Mouse (Mus musculus) splenic B cell, adult 2 months (primary cell): ENCODE data around the gene Dab1.

Source experiments
- DNase-seq: peaks from one replicate; pipeline ENCODE4 v3.0.0-alpha.2; 2011; ENCODE audit warnings: low read depth, low spot score
- H3K27me3 ChIP-seq: 2 replicates; pipeline ENCODE4 v1.6.1; 2012; ENCODE audit warnings: mild to moderate bottlenecking, low read length, moderate library complexity, mixed read lengths; ENCODE audit not compliant: control insufficient read depth, poor library complexity, insufficient read depth, severe bottlenecking
- H3K36me3 ChIP-seq: 2 replicates; pipeline ENCODE4 v1.6.1; 2012; ENCODE audit warnings: mild to moderate bottlenecking, low read length, moderate library complexity, mixed read lengths; ENCODE audit not compliant: control insufficient read depth, poor library complexity, insufficient read depth, severe bottlenecking

Gene Dab1

GRCm38 (mm10) chr4:104111614-104112013 is 492.5 kb downstream of the Dab1 start:
- H3K36me3 ChIP-seq: no peaks in the 10 kb centered on the region
- DNase-seq: no peak
- H3K27me3 ChIP-seq: no peaks in the 10 kb centered on the region

DNA sequence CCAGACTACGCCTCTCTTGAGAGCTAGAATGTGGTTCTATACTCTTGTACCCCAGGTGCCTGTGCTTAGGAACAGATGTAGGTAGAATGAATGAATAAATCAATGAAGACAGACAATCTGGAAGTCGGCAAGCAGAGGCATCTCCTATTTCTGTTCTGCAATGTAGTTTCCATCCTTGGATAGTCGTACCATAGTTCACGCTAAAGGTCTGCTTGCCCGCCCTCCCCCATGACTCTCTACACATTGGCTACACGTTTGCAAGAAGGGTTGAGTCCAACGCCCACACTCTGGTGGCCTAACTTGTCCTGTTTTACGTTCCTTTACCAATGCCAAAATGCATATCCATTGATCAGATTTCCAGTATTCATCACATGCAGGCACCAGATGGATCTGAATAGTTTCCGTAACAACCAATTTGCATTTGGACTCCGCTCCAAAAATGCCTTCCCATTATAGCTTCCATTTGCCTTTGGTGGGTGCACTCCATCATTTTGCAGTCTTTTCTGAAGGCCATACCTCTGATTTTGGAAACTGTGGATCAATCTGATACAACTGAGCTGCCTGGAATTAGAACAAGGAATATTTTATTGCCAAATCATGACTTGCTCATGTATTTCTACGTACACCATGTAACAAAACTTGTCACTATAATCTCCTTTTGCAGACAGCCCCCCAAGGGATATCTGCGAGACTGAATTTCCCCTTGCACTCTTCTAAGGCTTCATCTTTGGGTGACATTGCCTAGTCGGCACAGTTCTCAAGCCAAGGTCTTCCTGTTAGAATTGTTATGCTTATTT is 494.2 kb downstream of the Dab1 start:
- Histone ChIP-seq H3K36me3 (no peaks in the 10 kb centered on the region), H3K27me3 (no peaks in the 10 kb centered on the region)
- DNase-seq: no peak

DNA sequence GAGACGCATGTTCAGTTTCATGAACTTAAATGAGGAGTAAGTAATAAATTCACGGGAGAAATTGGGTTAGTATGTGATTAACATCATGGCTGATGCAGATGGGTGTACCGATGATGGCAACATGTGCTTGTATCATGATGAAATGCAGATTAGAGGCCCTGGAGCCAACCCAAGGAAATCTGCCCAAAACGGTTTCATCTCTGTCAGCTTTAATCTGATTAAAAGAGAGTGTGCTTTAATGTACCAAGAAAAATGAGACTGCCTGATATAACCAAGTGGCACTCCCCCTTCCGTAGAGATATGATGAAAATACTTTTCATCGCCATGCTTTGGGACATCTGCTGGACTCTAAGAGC is 494.8 kb downstream of the Dab1 start:
- DNase-seq: no peak
- no peaks in the 10 kb centered on the region for H3K36me3 ChIP-seq
- H3K27me3 ChIP-seq: no peaks in the 10 kb centered on the region

- no peaks in the 10 kb centered on the region for H3K36me3 ChIP-seq
- no peaks in the 10 kb centered on the region for H3K27me3 ChIP-seq
Observed at GRCm38 (mm10) chr4:104120108-104120507, 500.9 kb downstream of the Dab1 start.

DNA sequence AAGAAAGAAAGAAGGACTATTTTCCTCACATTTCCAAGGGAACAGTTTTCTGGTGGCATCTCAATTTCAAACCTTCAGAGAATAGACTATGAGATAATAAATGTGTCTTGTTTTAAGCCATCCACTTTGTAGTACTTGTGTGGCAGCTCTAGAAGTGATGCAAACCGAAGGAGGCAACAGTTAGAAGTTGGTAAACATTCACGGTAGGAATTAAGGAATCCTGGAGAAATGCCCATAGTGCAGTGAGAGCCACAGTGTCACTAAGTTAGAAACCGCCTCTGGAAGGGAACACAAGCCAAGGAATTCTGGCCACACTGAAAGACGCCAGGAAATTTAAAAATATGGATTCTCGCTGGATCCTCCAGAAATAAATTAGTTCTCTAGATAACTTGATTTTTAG is 502.8 kb downstream of the Dab1 start:
- no peaks in the 10 kb centered on the region for H3K36me3 ChIP-seq
- DNase-seq: no peak
- no peaks in the 10 kb centered on the region for H3K27me3 ChIP-seq

More at GRCm38 (mm10) chr4:104120108-104120507, 500.9 kb downstream of the Dab1 start:
- DNase-seq: no peak

GRCm38 (mm10) chr4:104122364-104122763 is 503.2 kb downstream of the Dab1 start:
- DNase-seq: no peak
- Histone ChIP-seq H3K36me3 (no peaks in the 10 kb centered on the region), H3K27me3 (no peaks in the 10 kb centered on the region)

DNA sequence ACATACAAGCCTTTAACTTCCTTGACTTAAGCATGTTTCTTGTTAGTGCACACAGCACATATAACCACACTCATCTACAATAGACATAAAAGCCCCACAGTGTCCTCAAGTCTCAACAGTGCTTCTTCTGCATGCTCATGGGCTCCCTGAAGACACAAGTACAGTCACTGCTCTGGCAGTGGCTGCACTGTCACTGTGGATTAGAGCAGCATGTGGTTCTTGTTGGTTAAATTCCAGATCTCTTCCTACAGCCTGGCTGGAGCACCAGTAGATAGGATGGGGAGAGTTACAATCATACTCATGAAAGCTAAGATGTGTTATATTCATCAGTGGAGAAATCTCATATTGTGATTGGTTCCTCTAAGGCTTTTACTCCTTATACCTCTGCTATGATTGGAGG is 534.5 kb downstream of the Dab1 start:
- no peaks in the 10 kb centered on the region for H3K27me3 ChIP-seq
- no peaks in the 10 kb centered on the region for H3K36me3 ChIP-seq
- no peak for DNase-seq

DNA sequence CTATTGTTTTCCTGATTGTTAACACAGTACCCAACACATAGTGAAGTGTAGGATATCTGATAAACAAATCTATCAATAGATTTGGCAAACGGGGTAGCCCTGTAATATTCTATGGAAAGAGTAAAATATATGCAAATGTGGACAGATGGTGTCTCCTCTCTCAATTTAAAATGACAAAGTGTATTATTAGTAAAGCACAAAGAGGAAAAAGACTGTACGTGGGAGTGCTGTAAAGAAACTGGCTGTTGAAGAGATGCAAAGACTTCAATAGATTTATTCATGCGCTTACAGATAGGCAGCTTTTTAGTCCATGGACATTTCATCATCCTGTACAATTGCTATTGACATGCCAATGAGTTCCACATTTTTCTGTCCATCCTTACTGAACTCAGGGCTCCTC is 558.9 kb downstream of the Dab1 start:
- DNase-seq: no peak
- Histone ChIP-seq H3K36me3 (no peaks in the 10 kb centered on the region), H3K27me3 (no peaks in the 10 kb centered on the region)

- H3K27me3 ChIP-seq: no peaks in the 10 kb centered on the region
- no peaks in the 10 kb centered on the region for H3K36me3 ChIP-seq
- DNase-seq: no peak
Observed at GRCm38 (mm10) chr4:104186311-104186710, 567.2 kb downstream of the Dab1 start.

DNA sequence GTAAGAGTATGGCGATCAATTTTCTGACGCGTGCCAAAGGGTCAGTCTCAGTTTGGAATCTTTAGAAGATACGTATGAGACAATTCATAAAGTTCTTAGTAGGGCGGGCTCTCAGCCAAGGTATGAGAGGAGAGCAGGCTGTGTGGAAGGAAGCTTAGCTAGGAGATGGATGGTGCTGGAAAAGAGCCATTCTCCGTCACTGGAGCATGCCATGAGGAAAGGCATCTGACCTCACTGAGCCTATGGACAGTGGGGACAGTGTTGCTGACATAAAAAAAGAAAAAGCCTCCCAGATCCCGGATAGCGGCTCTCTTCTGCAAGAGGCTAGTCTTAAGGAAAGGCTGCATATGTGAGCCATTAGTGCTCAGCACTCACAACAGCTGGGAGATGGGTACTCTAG is 579.5 kb downstream of the Dab1 start:
- DNase-seq: no peak
- Histone ChIP-seq H3K36me3 (no peaks in the 10 kb centered on the region), H3K27me3 (no peaks in the 10 kb centered on the region)

DNA sequence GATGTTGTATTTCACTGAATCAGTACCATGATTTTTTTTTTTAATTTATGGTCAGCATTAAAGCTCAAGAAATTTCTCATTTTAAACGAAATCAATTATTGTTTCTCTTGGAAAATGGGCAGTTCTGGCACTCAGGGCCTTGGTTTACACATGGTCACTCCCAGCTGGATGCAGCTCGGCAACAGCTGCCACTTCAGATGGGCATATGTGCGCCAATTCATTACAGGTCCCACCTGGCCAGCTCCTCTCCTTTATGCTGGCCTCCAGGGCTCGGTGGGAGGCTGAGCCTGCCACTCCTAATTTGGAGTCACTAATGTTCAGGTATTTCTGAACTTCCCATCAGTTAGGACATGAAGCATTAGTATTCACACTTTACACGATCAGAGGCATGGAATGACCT is 582.5 kb downstream of the Dab1 start:
- Histone ChIP-seq H3K36me3 (no peaks in the 10 kb centered on the region), H3K27me3 (no peaks in the 10 kb centered on the region)
- no peak for DNase-seq

DNA sequence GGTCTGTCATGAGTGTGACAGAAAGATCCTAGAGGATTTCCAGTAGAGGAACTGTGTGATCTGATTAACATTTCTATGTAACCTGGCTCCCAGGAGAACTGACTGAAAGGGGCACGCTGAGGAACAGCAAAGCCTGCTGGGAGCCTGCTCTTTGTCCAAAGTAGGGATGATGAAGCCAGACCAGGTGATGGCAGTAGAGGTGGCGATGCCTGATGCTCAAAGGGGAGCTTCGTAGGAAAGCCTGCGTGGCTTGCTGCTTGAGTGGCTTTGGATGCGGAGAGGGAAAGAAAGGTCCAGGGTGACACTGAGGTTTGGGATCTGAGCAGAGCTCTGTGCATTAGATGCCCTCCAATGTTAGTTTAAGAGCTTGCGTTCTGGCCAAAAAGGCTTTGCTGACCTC is 584.9 kb downstream of the Dab1 start:
- no peak for DNase-seq
- Histone ChIP-seq H3K27me3 (no peaks in the 10 kb centered on the region), H3K36me3 (no peaks in the 10 kb centered on the region)

DNA sequence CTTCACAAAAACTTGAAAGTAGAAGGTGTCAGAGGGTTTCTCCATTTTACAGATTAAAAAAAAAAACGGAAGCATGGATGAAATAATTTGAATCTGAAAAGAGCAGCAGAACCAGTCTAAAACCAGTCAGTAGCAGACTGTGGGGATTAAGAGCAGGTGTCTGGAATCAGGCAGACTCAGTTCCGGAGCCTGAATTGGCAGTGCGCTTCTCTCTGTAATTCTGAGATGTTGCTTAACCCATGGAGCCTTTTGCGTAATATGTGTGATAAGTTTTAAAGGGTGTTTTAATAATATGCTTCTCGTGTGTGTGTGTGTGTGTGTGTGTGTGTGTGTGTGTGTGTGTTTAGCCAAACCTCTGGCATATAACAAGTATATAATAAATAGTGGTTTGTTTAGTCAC is 587.5 kb downstream of the Dab1 start:
- H3K27me3 ChIP-seq: no peaks in the 10 kb centered on the region
- DNase-seq: no peak
- no peaks in the 10 kb centered on the region for H3K36me3 ChIP-seq

GRCm38 (mm10) chr4:104209081-104209480 is 589.9 kb downstream of the Dab1 start:
- no peaks in the 10 kb centered on the region for H3K36me3 ChIP-seq
- no peak for DNase-seq
- no peaks in the 10 kb centered on the region for H3K27me3 ChIP-seq

DNA sequence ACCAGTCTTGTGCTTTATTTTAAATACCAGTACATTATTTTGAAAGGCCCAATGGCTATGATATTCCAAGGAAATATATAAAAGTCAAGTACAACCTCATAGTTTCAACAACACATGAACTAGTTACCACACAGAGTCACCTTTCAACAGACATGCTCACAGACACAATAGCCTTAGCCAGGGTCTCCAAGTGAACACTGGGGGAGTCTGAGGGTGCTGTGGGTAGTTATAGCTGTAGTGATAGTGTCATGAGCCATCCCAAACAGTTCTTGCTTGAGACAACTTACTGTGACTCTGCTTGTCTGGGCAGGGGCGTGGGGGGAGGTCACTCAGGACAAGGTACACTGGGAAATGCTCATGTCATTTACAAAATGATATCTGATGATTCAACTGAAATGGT is 591.6 kb downstream of the Dab1 start:
- Histone ChIP-seq H3K27me3 (no peaks in the 10 kb centered on the region), H3K36me3 (no peaks in the 10 kb centered on the region)
- no peak for DNase-seq
